Mouse (Mus musculus): Measurements from ENCODE around the gene Dclk2. TPM values are rescaled to one million over a fixed set of nuclear protein-coding genes. Genes with fewer than 3 reads are reported as not detected.

The Dclk2 gene
- polyA plus RNA-seq, 1 experiment: 3.2 TPM

DNA sequence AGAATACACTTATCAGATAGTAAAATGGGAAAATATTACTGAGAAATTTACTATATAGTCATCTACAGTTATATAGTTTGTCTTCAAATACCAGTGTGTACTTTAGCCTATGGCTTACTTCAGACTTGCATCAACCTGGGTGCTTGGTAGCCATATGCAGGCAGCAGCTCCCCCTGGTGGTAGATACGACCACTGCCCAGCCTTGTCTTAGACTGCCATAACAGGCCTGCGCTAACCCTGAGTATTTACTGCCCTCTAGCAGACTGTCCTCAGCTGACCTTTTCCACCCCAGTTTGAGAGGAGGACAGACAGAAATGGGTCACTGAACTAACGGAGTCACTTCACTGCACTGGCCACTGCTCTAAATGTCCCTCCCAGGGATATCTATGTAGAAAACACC is 108.0 kb downstream of the Dclk2 start:
- WGBS: 0% methylated on average over 3 of the region's 3 CpGs
- TF ChIP-seq CTCF (conservative IDR thresholded peaks at IDR 0.05; ENCODE audit: insufficient read depth, insufficient read length, low read depth, low read length): peak; percentile 96; the same call in 1 of the 2 replicates
- no peak for TF ChIP-seq POLR2A (IDR thresholded peaks at IDR 0.05; ENCODE audit: low read depth, low read length)
- DNase-seq: peak; percentile 90

GRCm38 (mm10) chr3:86810908-86811307 is 109.7 kb downstream of the Dclk2 start:
- H3K36me3 ChIP-seq (ENCODE audit: control insufficient read depth, insufficient read depth, low read length): no peaks in the 10 kb centered on the region
- DNase-seq: no peak
- TF ChIP-seq POLR2A (IDR thresholded peaks at IDR 0.05; ENCODE audit: low read depth, low read length): no peak
- no peak for TF ChIP-seq CTCF (conservative IDR thresholded peaks at IDR 0.05; ENCODE audit: insufficient read depth, insufficient read length, low read depth, low read length)
- no peak overlapping the region for H3K4me3 ChIP-seq (ENCODE audit: insufficient read depth, low read depth, low read length)
- no peak overlapping the region for H3K27ac ChIP-seq (ENCODE audit: insufficient read depth, low read depth, low read length)
- no peaks in the 10 kb centered on the region for H3K4me1 ChIP-seq (ENCODE audit: control insufficient read depth, insufficient read depth, low read length)
- no peaks in the 10 kb centered on the region for H3K27me3 ChIP-seq (replicated peaks; ENCODE audit: control insufficient read depth, insufficient read depth, low read length)
- 88% methylated on average over 5 of the region's 5 CpGs for WGBS

More for the DNA sequence above, 108.0 kb downstream of the Dclk2 start:
- Histone ChIP-seq H3K27me3 (replicated peaks; ENCODE audit: control insufficient read depth, insufficient read depth, low read length) (no peaks in the 10 kb centered on the region), H3K4me1 (ENCODE audit: control insufficient read depth, insufficient read depth, low read length) (no peaks in the 10 kb centered on the region), H3K4me3 (ENCODE audit: insufficient read depth, low read depth, low read length) (no peak overlapping the region), H3K27ac (ENCODE audit: insufficient read depth, low read depth, low read length) (no peak overlapping the region), H3K36me3 (ENCODE audit: control insufficient read depth, insufficient read depth, low read length) (no peaks in the 10 kb centered on the region)

DNA sequence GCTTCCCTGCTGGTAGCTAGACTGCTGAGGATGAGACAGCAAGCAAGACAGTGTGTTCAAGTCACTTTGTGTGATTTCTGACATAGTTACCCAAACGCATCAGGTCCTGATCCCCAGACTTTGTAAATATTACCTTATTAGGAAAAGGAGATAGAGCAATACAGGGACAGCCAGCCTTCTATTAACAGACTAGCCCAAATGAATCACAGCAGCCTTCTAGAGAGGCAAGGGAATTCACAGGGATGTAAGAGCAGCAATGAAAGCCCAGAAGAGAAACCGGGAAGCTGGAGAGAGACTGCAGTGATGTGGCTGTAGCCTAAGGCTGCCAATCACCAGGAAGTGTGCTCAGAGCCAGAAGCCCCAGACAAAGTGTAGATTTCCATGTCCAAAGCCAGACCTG is 111.0 kb downstream of the Dclk2 start:
- H3K4me3 ChIP-seq (ENCODE audit: insufficient read depth, low read depth, low read length): no peak overlapping the region
- H3K27me3 ChIP-seq (replicated peaks; ENCODE audit: control insufficient read depth, insufficient read depth, low read length): no peaks in the 10 kb centered on the region
- H3K36me3 ChIP-seq (ENCODE audit: control insufficient read depth, insufficient read depth, low read length): no peaks in the 10 kb centered on the region
- TF ChIP-seq POLR2A (IDR thresholded peaks at IDR 0.05; ENCODE audit: low read depth, low read length) (no peak), CTCF (conservative IDR thresholded peaks at IDR 0.05; ENCODE audit: insufficient read depth, insufficient read length, low read depth, low read length) (no peak)
- WGBS: 69% methylated on average over 2 of the region's 2 CpGs
- no peak overlapping the region for H3K27ac ChIP-seq (ENCODE audit: insufficient read depth, low read depth, low read length)
- H3K4me1 ChIP-seq (ENCODE audit: control insufficient read depth, insufficient read depth, low read length): no peaks in the 10 kb centered on the region
- DNase-seq: no peak

GRCm38 (mm10) chr3:86809199-86809598 is 111.5 kb downstream of the Dclk2 start:
- Histone ChIP-seq H3K4me1 (ENCODE audit: control insufficient read depth, insufficient read depth, low read length) (no peaks in the 10 kb centered on the region), H3K4me3 (ENCODE audit: insufficient read depth, low read depth, low read length) (no peak overlapping the region), H3K36me3 (ENCODE audit: control insufficient read depth, insufficient read depth, low read length) (no peaks in the 10 kb centered on the region), H3K27me3 (replicated peaks; ENCODE audit: control insufficient read depth, insufficient read depth, low read length) (no peaks in the 10 kb centered on the region), H3K27ac (ENCODE audit: insufficient read depth, low read depth, low read length) (no peak overlapping the region)
- DNase-seq: no peak
- TF ChIP-seq POLR2A (IDR thresholded peaks at IDR 0.05; ENCODE audit: low read depth, low read length) (no peak), CTCF (conservative IDR thresholded peaks at IDR 0.05; ENCODE audit: insufficient read depth, insufficient read length, low read depth, low read length) (no peak)
- 82% methylated on average over 9 of the region's 9 CpGs for WGBS

- H3K4me1 ChIP-seq (ENCODE audit: control insufficient read depth, insufficient read depth, low read length): no peaks in the 10 kb centered on the region
- no peak for TF ChIP-seq POLR2A (IDR thresholded peaks at IDR 0.05; ENCODE audit: low read depth, low read length)
- TF ChIP-seq CTCF (conservative IDR thresholded peaks at IDR 0.05; ENCODE audit: insufficient read depth, insufficient read length, low read depth, low read length): peak; percentile 39
- no peak overlapping the region for H3K27ac ChIP-seq (ENCODE audit: insufficient read depth, low read depth, low read length)
- no peaks in the 10 kb centered on the region for H3K27me3 ChIP-seq (replicated peaks; ENCODE audit: control insufficient read depth, insufficient read depth, low read length)
- no peak overlapping the region for H3K4me3 ChIP-seq (ENCODE audit: insufficient read depth, low read depth, low read length)
- no peaks in the 10 kb centered on the region for H3K36me3 ChIP-seq (ENCODE audit: control insufficient read depth, insufficient read depth, low read length)
- WGBS: 80% methylated on average over 14 of the region's 14 CpGs
- DNase-seq: peak; percentile 19
Observed at GRCm38 (mm10) chr3:86807750-86808467, 112.7 kb downstream of the Dclk2 start.

DNA sequence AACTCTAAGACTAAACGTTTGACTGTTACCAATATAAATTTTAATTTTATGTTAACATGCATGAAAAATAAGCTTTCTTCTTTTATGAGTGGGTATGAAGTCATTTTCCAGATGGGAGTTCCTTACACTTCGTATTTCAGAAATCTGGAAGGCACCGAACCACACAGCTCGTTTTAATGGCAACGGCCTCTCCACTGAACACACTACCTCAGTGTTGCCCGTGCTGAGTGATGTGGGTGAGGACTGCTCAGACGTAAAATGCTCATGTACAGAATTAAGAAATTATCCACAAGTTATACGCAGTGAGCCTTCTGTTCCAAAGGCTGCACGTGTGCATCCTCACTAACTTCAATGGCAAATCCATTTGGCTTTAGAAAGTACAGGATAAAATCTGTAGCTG is 113.8 kb downstream of the Dclk2 start:
- Histone ChIP-seq H3K27me3 (replicated peaks; ENCODE audit: control insufficient read depth, insufficient read depth, low read length) (no peaks in the 10 kb centered on the region), H3K27ac (ENCODE audit: insufficient read depth, low read depth, low read length) (no peak overlapping the region), H3K4me3 (ENCODE audit: insufficient read depth, low read depth, low read length) (no peak overlapping the region), H3K4me1 (ENCODE audit: control insufficient read depth, insufficient read depth, low read length) (no peaks in the 10 kb centered on the region), H3K36me3 (ENCODE audit: control insufficient read depth, insufficient read depth, low read length) (no peaks in the 10 kb centered on the region)
- no peak for DNase-seq
- 93% methylated on average over 9 of the region's 9 CpGs for WGBS
- TF ChIP-seq CTCF (conservative IDR thresholded peaks at IDR 0.05; ENCODE audit: insufficient read depth, insufficient read length, low read depth, low read length) (no peak), POLR2A (IDR thresholded peaks at IDR 0.05; ENCODE audit: low read depth, low read length) (no peak)

DNA sequence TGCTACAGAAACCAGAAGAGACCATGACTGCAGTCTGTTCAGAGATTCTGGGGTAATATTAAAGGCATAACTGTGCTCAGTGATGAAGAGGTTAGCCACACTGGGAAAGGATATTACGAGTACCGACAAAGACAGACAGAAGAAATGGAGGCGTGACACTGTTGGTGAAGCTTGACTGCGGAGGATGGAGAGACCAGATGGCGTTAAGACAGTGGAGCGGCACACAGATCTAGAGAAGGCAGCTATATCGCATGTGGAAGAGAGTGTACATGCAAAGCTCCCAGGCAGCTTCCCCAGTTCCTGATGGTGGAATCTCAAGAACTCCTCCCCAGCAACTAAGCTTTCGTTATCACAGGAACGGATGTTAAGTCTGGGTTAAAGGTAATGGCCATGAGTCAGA is 116.4 kb downstream of the Dclk2 start:
- WGBS: 93% methylated on average over 9 of the region's 9 CpGs
- no peak for DNase-seq
- H3K27ac ChIP-seq (ENCODE audit: insufficient read depth, low read depth, low read length): no peak overlapping the region

More for the DNA sequence above, 116.4 kb downstream of the Dclk2 start:
- no peak for TF ChIP-seq POLR2A (IDR thresholded peaks at IDR 0.05; ENCODE audit: low read depth, low read length)
- TF ChIP-seq CTCF (conservative IDR thresholded peaks at IDR 0.05; ENCODE audit: insufficient read depth, insufficient read length, low read depth, low read length): no peak
- H3K4me3 ChIP-seq (ENCODE audit: insufficient read depth, low read depth, low read length): no peak overlapping the region
- H3K36me3 ChIP-seq (ENCODE audit: control insufficient read depth, insufficient read depth, low read length): no peaks in the 10 kb centered on the region
- H3K27me3 ChIP-seq (replicated peaks; ENCODE audit: control insufficient read depth, insufficient read depth, low read length): no peaks in the 10 kb centered on the region
- no peaks in the 10 kb centered on the region for H3K4me1 ChIP-seq (ENCODE audit: control insufficient read depth, insufficient read depth, low read length)

Data from kidney, adult 2 months (tissue).